Mouse (Mus musculus) G1E (cell line): ENCODE measurements around the gene Prnd.

Experiments
- CTCF ChIP-seq: IDR thresholded peaks from 2 replicates; pipeline ENCODE4 v1.5.1; 2012; ENCODE audit warnings: low read depth, low read length, inconsistent platforms, mixed read lengths
- GATA1 ChIP-seq: IDR thresholded peaks from 2 replicates; pipeline ENCODE4 v1.6.1; 2012; ENCODE audit warnings: borderline replicate concordance, low read length, inconsistent platforms, mixed read lengths
- POLR2AphosphoS5 ChIP-seq: IDR thresholded peaks from 2 replicates; pipeline ENCODE4 v1.6.1; 2012; ENCODE audit warnings: low read depth, low read length, inconsistent platforms; ENCODE audit not compliant: insufficient replicate concordance

GRCm38 (mm10) chr2:131946351-131946750, 4.3 kb upstream of the Prnd start:
- TF ChIP-seq GATA1 (no peak), CTCF (no peak), POLR2AphosphoS5 (no peak)
